Mouse (Mus musculus) liver, postnatal 0 days (tissue): ENCODE measurements at regions not wholly inside any gene's neighbourhood (a gene's known extent, or its start where the extent isn't known, plus 50 kb on each side); places are given as distances from the start of the nearest gene placed in this dataset.

ENCODE experiments used
- ATAC-seq: fragments of 200-750 bp; cut with Nextera tagmentation; 2 replicates; pipeline ENCODE4 v1.8.0; 2017; ENCODE audit warnings: mild to moderate bottlenecking, moderate library complexity
- DNase-seq: peaks from one replicate; pipeline ENCODE4 v3.0.0-alpha.2; 2016
- H3K27ac ChIP-seq: fragments of 300-500 bp; sonication (generic); 2 replicates; pipeline ENCODE4 v1.5.1; 2014; ENCODE audit warnings: antibody characterized with exemption, moderate library complexity, mild to moderate bottlenecking, low read depth
- H3K27me3 ChIP-seq: fragments of 300-500 bp; sonication (generic); 2 replicates; pipeline ENCODE4 v1.6.1; 2014; ENCODE audit warnings: low read length, control low read depth, mixed read lengths; ENCODE audit not compliant: insufficient read depth
- H3K36me3 ChIP-seq: fragments of 300-500 bp; sonication (generic); replicated peaks from 2 replicates; pipeline ENCODE4 v1.6.1; 2014; ENCODE audit warnings: mild to moderate bottlenecking, control low read depth, low read length, moderate library complexity, mixed read lengths; ENCODE audit not compliant: insufficient read depth
- H3K4me1 ChIP-seq: fragments of 300-500 bp; sonication (generic); 2 replicates; pipeline ENCODE4 v1.6.1; 2014; ENCODE audit warnings: antibody characterized with exemption, mild to moderate bottlenecking, control low read depth; ENCODE audit not compliant: insufficient read depth
- H3K4me2 ChIP-seq: fragments of 300-500 bp; sonication (generic); 2 replicates; pipeline ENCODE4 v1.6.1; 2014; ENCODE audit warnings: low read depth, mild to moderate bottlenecking, low read length, moderate library complexity, mixed read lengths
- H3K4me3 ChIP-seq: fragments of 300-500 bp; sonication (generic); 2 replicates; pipeline ENCODE4 v1.5.1; 2014; ENCODE audit warnings: low read depth, low read length
- H3K9ac ChIP-seq: fragments of 300-500 bp; sonication (generic); replicated peaks from 2 replicates; pipeline ENCODE4 v1.6.1; 2014; ENCODE audit warnings: mild to moderate bottlenecking, moderate library complexity
- H3K9me3 ChIP-seq: fragments of 300-500 bp; sonication (generic); 2 replicates; pipeline ENCODE4 v1.6.1; 2016; ENCODE audit warnings: mild to moderate bottlenecking, control low read depth, low read length, mixed read lengths
- CTCF ChIP-seq: sonication (generic); IDR thresholded peaks from 2 replicates; pipeline ENCODE4 v1.5.1; 2016; ENCODE audit warnings: antibody characterized with exemption, low read depth
- EP300 ChIP-seq: IDR thresholded peaks from 2 replicates; pipeline ENCODE4 v1.6.1; 2016; ENCODE audit warnings: antibody characterized with exemption, low read depth, mild to moderate bottlenecking
- WGBS: fragments of 180-500 bp; shearing (Covaris S2); extraction: QIAGEN DNeasy Blood & Tissue Kit; methylation state at CpG from one replicate; pipeline ENCODE4 v1.1.7; 2014; ENCODE audit not compliant: insufficient replicate concordance; 5-methylcytosine and 5-hydroxymethylcytosine counted together

- no peak for ATAC-seq
- Histone ChIP-seq H3K4me3 (no peak overlapping the region), H3K4me1 (no peaks in the 10 kb centered on the region), H3K27me3 (no peaks in the 10 kb centered on the region), H3K9ac (no peak overlapping the region), H3K9me3 (no peaks in the 10 kb centered on the region), H3K4me2 (no peak overlapping the region), H3K36me3 (no peaks in the 10 kb centered on the region), H3K27ac (no peak overlapping the region)
- TF ChIP-seq EP300 (no peak), CTCF (no peak)
- 73% methylated on average over 6 of the region's 6 CpGs for WGBS
- DNase-seq = no peak
These were observed 91.0 kb upstream of the Gjb6 start for GRCm38 (mm10) chr14:57224381-57224780.

- Histone ChIP-seq H3K9ac (no peak overlapping the region), H3K4me1 (0 out of 2 replicates have a peak, but pooled peaks cover 3% of the 10 kb centered on the region), H3K27ac (no peak overlapping the region), H3K36me3 (no peaks in the 10 kb centered on the region), H3K4me2 (no peak overlapping the region), H3K4me3 (no peak overlapping the region), H3K27me3 (no peaks in the 10 kb centered on the region), H3K9me3 (no peaks in the 10 kb centered on the region)
- no peak for DNase-seq
- TF ChIP-seq CTCF = no peak
- no peak for TF ChIP-seq EP300
- ATAC-seq = no peak
- 90% methylated on average over 4 of the region's 4 CpGs for WGBS
These were observed 86.9 kb upstream of the Gjb6 start for GRCm38 (mm10) chr14:57220343-57220742.

- TF ChIP-seq CTCF (no peak), EP300 (no peak)
- no peak for DNase-seq
- Histone ChIP-seq H3K4me1 (0 out of 2 replicates have a peak, but pooled peaks cover 3% of the 10 kb centered on the region), H3K4me2 (no peak overlapping the region), H3K4me3 (no peak overlapping the region), H3K27me3 (no peaks in the 10 kb centered on the region), H3K9ac (no peak overlapping the region), H3K9me3 (no peaks in the 10 kb centered on the region), H3K36me3 (no peaks in the 10 kb centered on the region), H3K27ac (no peak overlapping the region)
- ATAC-seq = no peak
- WGBS = 62% methylated on average over 1 of the region's 1 CpGs
These were observed 86.2 kb upstream of the Gjb6 start for GRCm38 (mm10) chr14:57219643-57220042.

DNA sequence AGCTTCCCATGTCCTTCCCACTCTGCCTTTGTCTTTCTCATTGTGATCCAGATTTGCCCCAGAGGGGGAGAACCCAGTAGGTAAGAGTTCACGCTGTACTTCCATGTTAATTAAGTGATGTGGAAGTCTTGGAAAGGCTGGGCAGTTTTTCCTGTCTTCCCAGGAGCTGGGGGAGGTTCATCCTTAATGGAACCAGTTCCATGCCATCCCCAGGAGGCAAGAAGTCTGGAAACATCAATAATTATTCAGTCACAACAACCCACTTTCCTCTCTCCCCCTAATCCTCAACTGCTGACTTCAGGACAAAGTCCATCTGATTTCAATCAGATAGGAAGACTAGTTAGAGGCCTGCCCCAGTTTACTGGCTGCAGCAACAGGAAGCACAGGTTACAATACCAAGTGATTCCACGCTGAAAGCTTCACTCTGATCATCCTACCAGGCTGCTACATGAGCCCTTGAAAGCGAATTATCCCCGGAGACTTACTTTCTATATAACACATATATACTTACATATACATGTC lies 85.7 kb upstream of the Gjb6 start:
- Histone ChIP-seq H3K36me3 (no peaks in the 10 kb centered on the region), H3K27me3 (no peaks in the 10 kb centered on the region), H3K9ac (no peak overlapping the region), H3K4me2 (no peak overlapping the region), H3K4me3 (no peak overlapping the region), H3K27ac (no peak overlapping the region), H3K4me1 (0 out of 2 replicates have a peak, but pooled peaks cover 3% of the 10 kb centered on the region), H3K9me3 (no peaks in the 10 kb centered on the region)
- TF ChIP-seq EP300 (no peak), CTCF (no peak)
- 65% methylated on average over 4 of the region's 4 CpGs for WGBS
- DNase-seq (no peak), ATAC-seq (no peak)

GRCm38 (mm10) chr14:57187814-57188213 lies 54.4 kb upstream of the Gjb6 start:
- no peak for DNase-seq
- H3K36me3 ChIP-seq = no peaks in the 10 kb centered on the region
- H3K4me2 ChIP-seq = no peak overlapping the region
- H3K27me3 ChIP-seq = no peaks in the 10 kb centered on the region
- H3K4me1 ChIP-seq = no peaks in the 10 kb centered on the region
- H3K9me3 ChIP-seq = no peaks in the 10 kb centered on the region
- H3K27ac ChIP-seq = no peak overlapping the region
- no peak overlapping the region for H3K4me3 ChIP-seq
- WGBS = 52% methylated on average over 1 of the region's 1 CpGs
- TF ChIP-seq CTCF (no peak), EP300 (no peak)
- peak; percentile 72 for ATAC-seq
- no peak overlapping the region for H3K9ac ChIP-seq
